Mouse (Mus musculus): Measurements from ENCODE around the gene Slc15a5.

- TF ChIP-seq POLR2A (IDR thresholded peaks at IDR 0.05; ENCODE audit: borderline replicate concordance, extremely low read depth, insufficient read depth, insufficient read length, poor library complexity, severe bottlenecking) (no peak), CTCF (IDR thresholded peaks at IDR 0.05; ENCODE audit: borderline replicate concordance, extremely low read depth, insufficient read depth, insufficient read length) (no peak)
Measured at GRCm38 (mm10) chr6:138036891-138037290, 42.8 kb downstream of the Slc15a5 start.
